Mouse (Mus musculus) central nervous system, embryonic 11.5 days (tissue): Measurements from ENCODE around the gene Fam166a. TPM values are rescaled to one million over a fixed set of nuclear protein-coding genes. Genes with fewer than 3 reads are reported as not detected.

ENCODE experiments used
- polyA plus RNA-seq: library from polyadenylated mRNA; depleted of rRNA; stranded (reverse); fragments of >200 nt; gene quantifications from 2 replicates; pipeline ENCODE4 v1.2.3, GENCODE M21; 2012; rRNA removed

The Fam166a gene
- 0.14 TPM in 1 of 2 replicates, not detected in the other for polyA plus RNA-seq

DNA sequence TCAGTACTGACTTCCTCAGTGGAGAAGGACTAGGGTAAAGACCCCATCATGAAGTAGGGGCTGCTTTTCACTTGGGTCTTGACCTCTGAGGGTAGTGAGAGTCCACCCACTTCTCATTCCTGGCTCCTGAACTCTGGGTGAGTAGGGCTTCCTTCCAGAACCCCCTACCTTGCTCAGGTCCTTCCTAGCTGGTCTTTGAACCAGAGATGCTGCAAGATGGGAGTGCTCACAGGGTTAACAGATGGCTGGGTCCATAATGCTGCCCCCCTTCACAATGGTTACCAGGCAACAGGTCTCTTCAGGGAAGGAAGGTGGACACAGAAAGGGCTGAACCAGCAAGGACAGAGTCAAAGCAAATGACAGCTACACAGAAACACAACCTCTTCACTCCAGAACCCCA, at the start of gene Fam166a:
TSS of gene Fam166a (plus strand) at position 301 of the 400 bp plus-strand sequence.

DNA sequence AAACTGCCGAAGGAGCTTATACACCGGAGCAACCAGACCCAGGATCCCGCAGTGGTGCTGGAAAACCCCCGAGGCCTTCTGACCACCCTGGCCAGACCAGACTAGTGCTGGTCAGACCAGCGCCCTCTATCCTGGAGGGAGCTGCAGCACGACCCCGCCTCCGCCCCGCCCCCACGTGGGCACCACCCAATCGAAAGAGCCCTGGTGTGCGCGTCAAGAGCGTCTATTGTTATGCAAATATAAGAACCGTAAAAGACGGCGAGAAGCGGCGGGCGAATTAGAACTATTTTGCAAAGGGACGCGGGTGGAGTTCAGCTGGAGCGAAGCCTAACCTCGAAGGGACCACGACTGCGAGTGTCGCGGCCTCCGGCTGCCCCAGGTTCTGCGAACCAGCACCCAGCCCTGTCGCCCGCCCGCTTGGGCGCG, 38.1 kb upstream of the Fam166a start, which contains the start of gene Nrarp:
TSS of gene Nrarp (plus strand) at position 281 of the 426 bp plus-strand sequence.

DNA sequence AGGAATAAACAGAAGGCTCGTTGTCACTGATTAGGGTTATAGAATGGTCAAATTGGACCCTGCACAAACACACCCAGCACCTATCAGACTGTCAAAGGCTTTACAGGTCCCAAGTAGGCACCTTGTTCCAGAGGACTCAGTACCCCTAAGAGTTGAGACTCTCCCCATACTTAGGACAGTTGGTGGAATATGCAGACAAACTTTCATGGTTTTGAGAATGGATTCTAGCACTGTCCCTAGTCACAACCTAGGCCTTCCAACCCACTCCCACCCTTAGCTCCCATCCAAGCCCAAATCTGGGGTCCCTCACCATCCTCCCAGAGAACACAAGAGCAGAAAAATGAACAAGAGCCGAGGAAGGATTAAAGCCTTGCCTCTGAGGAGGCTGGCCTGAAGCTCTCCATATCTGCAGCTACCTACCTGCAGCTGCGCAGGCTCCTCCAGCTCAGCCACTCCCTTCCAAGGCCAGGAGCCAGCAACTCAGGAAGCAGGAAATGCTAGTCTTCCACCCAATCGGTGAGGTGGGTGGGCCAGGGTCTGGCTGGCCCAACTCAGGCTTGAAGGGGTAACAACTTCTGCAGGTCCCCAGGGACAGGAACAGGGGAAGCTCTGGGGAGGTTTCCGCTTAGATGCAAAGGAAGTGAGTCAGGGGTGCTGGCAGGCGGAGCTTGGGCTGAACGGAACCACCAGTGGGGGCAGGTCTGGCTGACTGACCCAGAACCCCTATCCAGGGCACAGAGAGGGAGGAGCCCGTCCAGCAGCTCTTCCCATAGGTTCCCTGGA, 22.2 kb upstream of the Fam166a start, which contains the start of gene Tor4a:
TSS of gene Tor4a (minus strand) at position 715 of the 783 bp plus-strand sequence.

DNA sequence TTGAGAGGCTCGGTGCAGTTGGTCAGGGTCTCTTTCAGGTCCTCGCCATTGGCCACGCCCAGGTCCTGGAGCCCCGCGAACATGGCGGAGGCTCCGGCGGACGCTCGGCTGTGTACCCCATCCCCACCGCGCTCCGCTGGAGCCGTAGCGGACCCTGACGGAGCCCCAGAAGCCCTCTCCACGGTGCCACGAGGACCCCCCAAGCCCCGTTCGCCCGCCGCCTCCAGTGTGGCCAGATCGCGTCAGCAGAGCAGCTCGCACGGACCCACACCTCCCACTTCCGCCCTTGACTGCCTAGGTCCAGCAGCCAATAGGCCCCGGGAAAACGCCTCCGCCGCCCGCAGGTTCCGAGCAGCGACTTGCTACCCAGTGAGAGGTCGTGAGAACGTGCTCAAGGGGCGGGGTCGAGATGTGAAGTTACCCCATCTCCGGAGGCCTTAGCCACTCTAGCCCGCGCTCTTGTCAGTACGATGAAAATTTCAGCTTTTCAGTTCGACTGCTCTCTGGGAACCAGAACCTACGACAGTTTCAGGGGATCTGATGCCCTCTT, 7.3 kb upstream of the Fam166a start, which contains the start of gene Nelfb:
TSS of gene Nelfb (minus strand) at position 369 of the 550 bp plus-strand sequence.

DNA sequence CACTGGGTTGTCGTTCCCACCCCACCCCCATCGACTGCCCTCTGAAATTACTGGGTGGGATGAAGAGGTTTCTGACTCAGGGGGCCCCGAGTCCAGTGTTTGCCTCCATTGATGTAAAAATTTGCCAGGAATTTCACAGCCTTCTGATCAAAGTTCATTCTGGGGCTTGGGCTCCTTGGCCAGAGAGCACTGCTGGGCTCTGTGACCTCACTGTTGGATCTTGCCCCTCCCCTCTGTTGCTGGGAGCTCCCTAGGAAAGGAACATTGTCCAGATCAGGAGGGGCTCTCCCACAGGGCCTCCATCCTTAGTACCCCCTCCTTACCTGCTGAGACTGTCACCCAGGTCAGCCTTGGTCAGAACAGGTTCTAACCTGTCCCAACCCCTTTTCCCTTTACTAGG, 4.1 kb upstream of the Fam166a start, which contains the start of gene Stpg3:
TSS of gene Stpg3 (minus strand) at position 194 of the 400 bp plus-strand sequence.

DNA sequence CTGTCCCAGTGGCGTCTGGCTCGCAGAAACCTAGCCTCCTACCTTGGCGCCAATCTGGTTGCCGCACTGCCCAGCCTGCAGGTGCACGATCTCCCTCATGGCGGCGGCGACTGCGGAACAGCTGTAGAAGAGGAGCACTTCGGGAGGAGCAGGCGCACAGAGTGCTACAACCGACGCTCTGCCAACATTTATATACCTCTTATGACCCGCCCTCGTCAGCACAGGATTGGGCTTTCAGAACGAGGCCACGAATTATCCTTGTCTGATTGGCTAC, 5.9 kb downstream of the Fam166a start, which contains the start of gene Tubb4b:
TSS of gene Tubb4b (minus strand) at position 211 of the 274 bp plus-strand sequence.

DNA sequence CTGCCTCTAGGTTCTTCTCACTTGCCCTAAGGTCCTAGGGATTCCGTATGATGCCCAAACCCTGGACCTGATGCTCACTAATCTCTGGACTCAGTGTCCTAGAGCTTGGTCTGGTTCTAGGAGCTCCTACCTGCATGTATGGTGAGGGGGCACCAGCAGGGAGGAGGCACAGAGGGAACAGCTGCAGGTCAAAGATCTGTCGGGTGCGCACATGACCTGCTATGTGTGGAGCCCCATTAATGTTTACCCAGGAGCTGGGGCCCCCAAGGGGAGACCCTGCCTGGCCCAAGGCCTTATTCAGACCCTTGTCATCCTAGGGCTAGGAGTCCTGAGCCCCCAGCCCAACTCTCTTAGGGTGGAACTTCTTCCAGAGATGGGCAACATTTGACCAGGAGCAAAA, 15.5 kb downstream of the Fam166a start, which contains the start of gene Slc34a3:
TSS of gene Slc34a3 (minus strand) at position 315 of the 400 bp plus-strand sequence.

DNA sequence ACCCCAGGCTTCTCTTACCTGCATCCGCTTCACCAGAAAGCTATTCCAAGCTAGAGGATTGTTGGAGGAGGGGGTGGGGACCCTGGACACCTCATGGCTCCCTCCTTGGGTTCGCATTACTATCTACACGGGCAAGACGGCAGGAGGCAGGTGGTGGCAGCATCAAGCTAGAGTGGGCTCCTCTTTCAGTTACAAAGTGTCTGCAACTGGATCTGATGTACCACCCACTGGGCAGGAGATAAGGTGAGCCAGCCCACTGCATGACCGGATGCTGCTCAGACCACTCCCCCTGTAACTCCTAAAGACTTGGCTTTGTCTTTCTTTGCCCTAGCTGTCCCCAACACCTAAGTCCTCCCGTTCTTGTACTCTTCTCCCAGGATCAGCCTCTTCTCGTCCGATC, 18.1 kb downstream of the Fam166a start, which contains the start of gene Rnf224:
TSS of gene Rnf224 (minus strand) at position 174 of the 400 bp plus-strand sequence.

DNA sequence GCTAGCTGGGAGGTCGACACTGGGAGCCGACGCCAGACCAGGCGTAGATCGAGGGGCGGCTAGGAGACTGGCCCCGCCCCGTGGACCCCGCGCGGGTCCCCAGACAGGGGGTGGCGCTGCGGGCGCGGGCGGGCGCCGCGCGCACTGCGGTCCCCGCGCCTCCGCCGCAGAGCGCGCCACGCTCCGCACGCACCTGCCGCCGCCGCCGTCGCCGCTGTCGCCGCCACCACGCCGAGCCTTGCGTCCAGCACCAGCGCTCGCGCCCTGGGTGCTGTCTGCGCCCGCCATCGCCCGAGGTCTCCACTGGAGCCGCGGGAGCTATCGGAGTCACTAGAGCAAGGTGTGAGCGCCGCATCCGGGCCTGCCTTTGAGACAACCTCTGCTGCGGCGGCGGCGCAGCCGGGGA, 23.6 kb downstream of the Fam166a start, which contains the start of the genes Rnf208 and Cysrt1:
TSS of gene Rnf208 (plus strand) at position 155 of the 406 bp plus-strand sequence.
TSS of gene Cysrt1 (minus strand) at position 352 of the 406 bp plus-strand sequence.

DNA sequence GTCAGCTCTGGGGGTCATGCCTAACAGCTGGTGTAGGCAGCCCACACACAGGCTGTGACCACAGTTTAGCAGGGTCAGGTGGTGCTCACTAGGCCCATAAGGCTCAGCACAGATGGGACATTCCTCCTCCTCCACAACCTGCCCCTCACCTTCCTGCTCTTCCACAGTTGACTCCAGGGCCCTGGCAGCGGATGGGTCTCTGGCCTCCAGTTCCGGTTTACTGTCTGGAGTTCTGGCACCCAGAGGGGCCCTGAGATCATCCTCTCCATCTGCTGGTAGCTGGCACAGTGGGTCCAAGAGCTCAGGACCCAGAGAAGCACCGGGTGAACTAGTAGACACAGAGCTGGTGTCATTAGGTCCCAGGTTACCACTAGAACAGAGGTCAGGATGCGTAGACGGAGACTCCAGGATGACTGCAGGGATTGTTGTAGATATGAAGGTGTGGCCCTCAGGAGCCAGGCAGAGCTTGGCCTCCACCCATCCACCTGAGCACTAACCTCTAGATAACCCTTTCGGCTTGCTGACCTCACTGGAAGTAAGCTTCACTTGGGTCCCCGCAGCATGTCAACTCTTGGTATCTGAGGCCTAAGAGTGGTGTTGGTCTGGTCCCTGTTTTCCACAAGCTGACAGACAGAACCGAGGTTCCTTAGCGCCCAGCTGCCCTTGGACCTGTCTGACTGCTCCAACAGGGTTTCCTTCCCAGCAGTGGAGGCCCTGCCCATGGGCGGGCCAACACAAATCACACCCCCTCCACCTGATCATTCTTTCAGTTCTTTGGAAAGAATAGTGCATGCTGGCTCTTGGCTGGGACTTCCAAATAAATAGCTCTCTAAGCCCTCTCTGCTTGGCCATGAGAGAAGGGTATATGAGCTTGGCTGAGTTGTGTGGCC, 27.9 kb downstream of the Fam166a start, which contains the start of gene AL732309.1:
TSS of gene AL732309.1 (minus strand) at position 681 of the 890 bp plus-strand sequence.

DNA sequence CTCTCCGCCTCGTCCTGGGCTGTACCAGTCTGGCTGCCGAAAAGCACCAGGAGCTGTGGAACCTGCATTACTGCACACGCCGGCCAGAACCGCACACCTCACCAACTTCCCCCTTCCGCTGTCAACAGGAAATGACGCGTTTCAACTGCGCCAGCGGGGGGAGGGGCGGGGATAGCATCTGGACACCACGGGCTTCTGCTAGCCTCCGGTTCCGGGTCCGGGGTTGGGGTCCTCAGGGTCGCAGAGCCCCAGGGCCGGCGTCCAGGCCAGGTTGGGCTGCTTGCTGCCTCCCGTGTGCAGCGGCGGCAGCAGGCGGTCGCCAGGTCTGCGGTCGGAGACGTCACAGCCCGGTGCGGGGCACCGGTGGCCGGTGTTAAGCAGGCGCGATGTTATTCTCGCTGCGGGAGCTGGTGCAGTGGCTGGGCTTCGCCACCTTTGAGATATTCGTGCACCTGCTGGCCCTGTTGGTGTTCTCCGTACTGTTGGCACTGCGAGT, 36.8 kb downstream of the Fam166a start, which contains the start of gene Tmem203:
TSS of gene Tmem203 (plus strand) at position 156 of the 496 bp plus-strand sequence.

DNA sequence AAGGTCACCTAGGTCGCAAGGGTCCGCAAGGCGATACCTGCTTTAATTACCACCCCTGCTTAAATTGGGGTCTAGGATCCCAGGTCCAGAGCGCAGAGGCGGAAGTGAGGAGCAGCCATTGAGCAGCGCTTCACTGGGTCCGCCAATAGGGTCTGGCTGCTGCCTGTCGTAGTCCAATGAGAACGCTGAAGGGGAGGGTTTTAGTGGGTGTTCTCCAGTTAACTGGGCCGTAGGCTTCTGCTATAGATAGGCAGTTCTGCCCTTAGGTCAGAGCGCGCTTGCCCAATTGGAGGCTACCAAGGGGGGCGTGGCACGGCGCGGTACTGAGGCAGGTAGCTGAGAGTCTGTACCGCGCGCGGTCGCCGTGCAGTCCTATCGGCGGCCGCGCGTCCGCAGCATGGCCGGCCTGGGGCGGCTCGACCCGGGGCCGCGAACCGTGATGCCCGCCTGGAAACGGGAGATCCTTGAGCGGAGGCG, 43.8 kb downstream of the Fam166a start, which contains the start of gene Tprn:
TSS of gene Tprn (plus strand) at position 328 of the 477 bp plus-strand sequence.

Other genes with a start within 250 kb of the Fam166a start
- 92.1 and 109 TPM in 2 replicates for gene Mrpl41, start 243.6 kb upstream of the Fam166a start, polyA plus RNA-seq
- gene Pnpla7, start 242.7 kb upstream of the Fam166a start, polyA plus RNA-seq: 6.2 and 8.3 TPM in 2 replicates
- 88.4 and 93.5 TPM in 2 replicates for gene Nsmf, start 164.4 kb upstream of the Fam166a start, polyA plus RNA-seq
- 0.06 and 0.11 TPM in 2 replicates for gene Entpd8, start 138.4 kb upstream of the Fam166a start, polyA plus RNA-seq
- 0.10 and 0.18 TPM in 2 replicates for gene Noxa1, start 123.6 kb upstream of the Fam166a start, polyA plus RNA-seq
- 61.4 and 82.9 TPM in 2 replicates for gene Nrarp, start 38.0 kb upstream of the Fam166a start, polyA plus RNA-seq
- gene Tor4a, start 21.9 kb upstream of the Fam166a start, polyA plus RNA-seq: 1.9 and 2.3 TPM in 2 replicates
- 76.7 and 116 TPM in 2 replicates for gene Nelfb, start 7.3 kb upstream of the Fam166a start, polyA plus RNA-seq
- not detected in 2 replicates for gene Stpg3, start 4.1 kb upstream of the Fam166a start, polyA plus RNA-seq
- 438 and 534 TPM in 2 replicates for gene Tubb4b, start 6.0 kb downstream of the Fam166a start, polyA plus RNA-seq
- 0.04 TPM in 1 of 2 replicates, not detected in the other for gene Slc34a3, start 15.6 kb downstream of the Fam166a start, polyA plus RNA-seq
- gene Rnf224, start 18.0 kb downstream of the Fam166a start, polyA plus RNA-seq: 0.02 TPM in 1 of 2 replicates, not detected in the other
- 25.3 and 26.0 TPM in 2 replicates for gene Rnf208, start 23.5 kb downstream of the Fam166a start, polyA plus RNA-seq
- gene Cysrt1, start 23.7 kb downstream of the Fam166a start, polyA plus RNA-seq: 0.16 TPM in 1 of 2 replicates, not detected in the other
- 8.1 and 14.5 TPM in 2 replicates for gene AL732309.1, start 28.1 kb downstream of the Fam166a start, polyA plus RNA-seq
- 22.0 and 23.7 TPM in 2 replicates for gene Tmem203, start 36.7 kb downstream of the Fam166a start, polyA plus RNA-seq
- gene Tprn, start 43.9 kb downstream of the Fam166a start, polyA plus RNA-seq: 4.1 and 4.2 TPM in 2 replicates
- 131 and 133 TPM in 2 replicates for gene Ssna1, start 53.7 kb downstream of the Fam166a start, polyA plus RNA-seq
- 106 and 109 TPM in 2 replicates for gene Anapc2, start 53.7 kb downstream of the Fam166a start, polyA plus RNA-seq
- not detected in 2 replicates for gene Tmem210, start 69.4 kb downstream of the Fam166a start, polyA plus RNA-seq
- gene Lrrc26, start 71.2 kb downstream of the Fam166a start, polyA plus RNA-seq: not detected in 2 replicates
- gene Grin1, start 100.4 kb downstream of the Fam166a start, polyA plus RNA-seq: 1.6 and 2.0 TPM in 2 replicates
- gene Man1b1, start 113.6 kb downstream of the Fam166a start, polyA plus RNA-seq: 29.2 and 34.9 TPM in 2 replicates
- gene Dpp7, start 137.6 kb downstream of the Fam166a start, polyA plus RNA-seq: 22.1 and 29.3 TPM in 2 replicates
- gene Uap1l1, start 146.9 kb downstream of the Fam166a start, polyA plus RNA-seq: 2.9 and 5.3 TPM in 2 replicates
- 64.9 and 72.9 TPM in 2 replicates for gene Sapcd2, start 153.6 kb downstream of the Fam166a start, polyA plus RNA-seq
- 0.11 and 0.17 TPM in 2 replicates for gene Entpd2, start 177.1 kb downstream of the Fam166a start, polyA plus RNA-seq
- 146 and 170 TPM in 2 replicates for gene Npdc1, start 180.6 kb downstream of the Fam166a start, polyA plus RNA-seq
- gene Fut7, start 204.5 kb downstream of the Fam166a start, polyA plus RNA-seq: 0.06 and 0.31 TPM in 2 replicates
- 15.7 and 15.9 TPM in 2 replicates for gene Abca2, start 210.0 kb downstream of the Fam166a start, polyA plus RNA-seq
- gene Clic3, start 238.1 kb downstream of the Fam166a start, polyA plus RNA-seq: 0.16 and 0.36 TPM in 2 replicates
- 23.7 and 35.7 TPM in 2 replicates for gene Paxx, start 242.3 kb downstream of the Fam166a start, polyA plus RNA-seq